Mouse (Mus musculus) heart, postnatal 0 days (tissue): ENCODE data around the gene Stk38l. TPM values are rescaled to one million over a fixed set of nuclear protein-coding genes. Genes with fewer than 3 reads are reported as not detected.

ENCODE experiments used
- ATAC-seq: fragments of 200-750 bp; cut with Nextera tagmentation; 2 replicates; pipeline ENCODE4 v1.8.0; 2017; ENCODE audit warnings: low read depth, moderate number of reproducible peaks, moderate library complexity; ENCODE audit not compliant: insufficient read depth
- DNase-seq: peaks from one replicate; pipeline ENCODE4 v3.0.0-alpha.2; 2016; ENCODE audit warnings: low spot score
- H3K27ac ChIP-seq: fragments of 300-500 bp; sonication (generic); 2 replicates; pipeline ENCODE4 v1.5.1; 2014; ENCODE audit warnings: low read depth, mild to moderate bottlenecking
- H3K27me3 ChIP-seq: fragments of 300-500 bp; sonication (generic); 2 replicates; pipeline ENCODE4 v1.6.1; 2014; ENCODE audit warnings: low read length, mixed read lengths; ENCODE audit not compliant: control insufficient read depth, insufficient read depth
- H3K36me3 ChIP-seq: fragments of 300-500 bp; sonication (generic); replicated peaks from 2 replicates; pipeline ENCODE4 v1.6.1; 2014; ENCODE audit warnings: low read length, mixed read lengths; ENCODE audit not compliant: control insufficient read depth, insufficient read depth
- H3K4me1 ChIP-seq: fragments of 300-500 bp; sonication (generic); 2 replicates; pipeline ENCODE4 v1.6.1; 2014; ENCODE audit warnings: antibody characterized with exemption; ENCODE audit not compliant: control insufficient read depth, insufficient read depth
- H3K4me2 ChIP-seq: fragments of 300-500 bp; sonication (generic); 2 replicates; pipeline ENCODE4 v1.6.1; 2014; ENCODE audit warnings: low read depth, mild to moderate bottlenecking, low read length, moderate library complexity
- H3K4me3 ChIP-seq: fragments of 300-500 bp; sonication (generic); 2 replicates; pipeline ENCODE4 v1.5.1; 2014; ENCODE audit warnings: low read depth, low read length
- H3K9ac ChIP-seq: fragments of 300-500 bp; sonication (generic); replicated peaks from 2 replicates; pipeline ENCODE4 v1.6.1; 2014; ENCODE audit warnings: low read depth, low read length, mixed read lengths
- H3K9me3 ChIP-seq: fragments of 300-500 bp; sonication (generic); replicated peaks from 2 replicates; pipeline ENCODE4 v1.6.1; 2016; ENCODE audit warnings: low read length; ENCODE audit not compliant: control insufficient read depth
- CTCF ChIP-seq: IDR thresholded peaks from 2 replicates; pipeline ENCODE4 v1.5.1; 2016; ENCODE audit warnings: antibody characterized with exemption, control low read depth, low read depth
- EP300 ChIP-seq: IDR thresholded peaks from 2 replicates; pipeline ENCODE4 v1.6.1; 2016; ENCODE audit warnings: antibody characterized with exemption, low read depth
- WGBS: fragments of 180-500 bp; shearing (Covaris S2); extraction: QIAGEN DNeasy Blood & Tissue Kit; methylation state at CpG from one replicate; pipeline ENCODE4 v1.1.7; 2014; 5-methylcytosine and 5-hydroxymethylcytosine counted together
- polyA plus RNA-seq: library from polyadenylated mRNA; unstranded; fragments of >200 nt; fragmentation: Nextera tagmentation; extraction: Ambion mirVana; gene quantifications from 2 replicates; pipeline ENCODE4 v1.2.1, GENCODE M21; 2015
- total RNA-seq: library from RNA; depleted of rRNA; stranded (reverse); fragments of >200 nt; gene quantifications from 2 replicates; pipeline ENCODE4 v1.2.3, GENCODE M21; 2014; ENCODE audit warnings: low replicate concordance

Gene Stk38l
- total and polyA plus RNA-seq, 2 experiments from 2014 or later, result 13.4 to 20.5 TPM

DNA sequence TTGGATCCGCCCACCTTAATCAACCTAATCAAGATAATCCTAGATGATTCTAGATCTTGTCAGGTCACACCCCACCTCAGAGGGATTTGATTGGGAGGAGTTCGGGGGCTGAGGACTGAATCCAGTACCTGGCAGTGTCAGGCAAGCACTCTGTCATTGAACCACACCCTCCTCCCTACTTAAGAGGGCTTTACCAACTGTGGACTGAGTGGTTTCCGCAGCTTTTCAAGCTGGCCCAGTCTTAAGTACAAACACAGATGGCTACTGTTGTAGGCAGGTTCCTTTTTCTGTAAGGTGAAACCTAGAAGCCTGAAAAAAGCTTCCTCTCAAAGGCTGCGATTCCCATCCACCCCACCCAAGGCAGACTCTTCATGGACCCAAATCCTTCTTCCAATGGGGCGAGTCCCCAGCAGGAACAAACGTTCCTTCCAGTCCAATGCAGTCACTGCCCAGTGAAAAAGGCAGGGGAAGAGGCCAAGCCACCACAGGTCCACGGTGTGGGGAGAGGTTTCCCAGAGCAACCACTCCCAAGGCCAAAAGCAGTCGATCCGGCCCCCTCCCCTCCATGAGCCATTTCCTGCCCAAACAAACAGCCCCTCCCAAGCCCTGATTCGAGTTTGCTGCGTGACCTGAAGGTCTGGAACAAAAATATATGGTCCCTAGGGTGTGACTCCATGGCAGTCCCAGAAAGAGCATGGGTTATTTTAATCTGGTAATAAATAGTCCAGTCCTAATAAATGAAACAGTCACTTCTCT is 22.5 kb upstream of the Stk38l start:
- H3K9ac ChIP-seq, result no peak overlapping the region
- H3K27ac ChIP-seq, result peak overlapping the region; percentile 43
- ATAC-seq, result peak; percentile 47
- 64% methylated on average over 11 of the region's 11 CpGs for WGBS
- no peaks in the 10 kb centered on the region for H3K9me3 ChIP-seq
- no peaks in the 10 kb centered on the region for H3K4me1 ChIP-seq
- no peak for TF ChIP-seq EP300
- TF ChIP-seq CTCF, result no peak
- no peaks in the 10 kb centered on the region for H3K27me3 ChIP-seq
- no peak overlapping the region for H3K4me2 ChIP-seq
- H3K36me3 ChIP-seq, result no peaks in the 10 kb centered on the region
- H3K4me3 ChIP-seq, result no peak overlapping the region
- no peak for DNase-seq

DNA sequence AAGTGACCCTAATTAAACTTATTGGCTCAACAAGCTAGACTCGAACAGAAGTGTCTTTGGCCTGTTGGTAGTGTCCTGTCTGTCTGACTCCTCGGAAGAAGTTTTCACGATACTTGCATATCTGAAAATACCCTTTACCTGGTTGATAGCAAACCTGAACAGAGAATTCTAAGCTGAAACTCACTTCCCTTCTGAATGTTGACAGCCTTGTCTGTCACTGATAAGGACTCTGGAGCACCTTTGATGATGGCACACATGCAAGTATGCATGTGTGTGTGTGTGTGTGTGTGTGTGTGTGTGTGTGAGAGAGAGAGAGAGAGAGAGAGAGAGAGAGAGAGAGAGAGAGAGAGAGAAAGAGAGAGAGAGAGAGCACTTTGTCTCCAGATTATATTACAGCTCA is 21.4 kb upstream of the Stk38l start:
- TF ChIP-seq EP300 (no peak), CTCF (no peak)
- Histone ChIP-seq H3K27me3 (no peaks in the 10 kb centered on the region), H3K36me3 (no peaks in the 10 kb centered on the region), H3K4me2 (no peak overlapping the region), H3K9me3 (no peaks in the 10 kb centered on the region), H3K4me1 (no peaks in the 10 kb centered on the region), H3K4me3 (no peak overlapping the region), H3K27ac (no peak overlapping the region), H3K9ac (no peak overlapping the region)
- ATAC-seq (no peak), DNase-seq (no peak)
- WGBS, result 54% methylated on average over 3 of the region's 3 CpGs

DNA sequence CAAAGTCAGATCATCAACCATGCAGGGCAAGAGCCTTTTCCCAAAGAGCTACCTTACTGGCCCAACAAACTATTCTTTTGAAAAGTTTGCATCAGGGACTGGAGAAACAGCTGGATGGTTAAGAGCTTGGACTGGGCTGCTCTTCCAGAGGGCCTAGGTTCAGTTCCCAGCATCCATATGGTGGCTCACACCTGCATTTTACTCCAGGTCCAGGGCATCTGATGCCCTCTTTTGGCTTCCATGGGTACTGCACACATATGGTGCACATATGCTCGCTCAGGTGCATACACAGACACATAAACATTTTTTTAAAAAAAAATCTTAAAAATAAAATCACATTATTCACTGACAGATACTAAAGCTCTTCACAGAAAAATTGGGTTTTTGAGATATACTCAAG is 19.2 kb upstream of the Stk38l start:
- 89% methylated on average over 1 of the region's 1 CpGs for WGBS

GRCm38 (mm10) chr6:146719606-146720005 is 5.2 kb upstream of the Stk38l start:
- Histone ChIP-seq H3K4me2 (no peak overlapping the region), H3K9me3 (no peaks in the 10 kb centered on the region), H3K4me1 (no peaks in the 10 kb centered on the region), H3K27ac (no peak overlapping the region), H3K36me3 (no peaks in the 10 kb centered on the region), H3K27me3 (no peaks in the 10 kb centered on the region), H3K4me3 (no peak overlapping the region), H3K9ac (no peak overlapping the region)
- no peak for TF ChIP-seq EP300
- TF ChIP-seq CTCF, result no peak
- DNase-seq, result no peak
- no peak for ATAC-seq
- 55% methylated on average over 1 of the region's 1 CpGs for WGBS

More for the DNA sequence above, 19.2 kb upstream of the Stk38l start:
- no peaks in the 10 kb centered on the region for H3K9me3 ChIP-seq
- H3K4me2 ChIP-seq, result no peak overlapping the region
- H3K9ac ChIP-seq, result no peak overlapping the region
- no peak overlapping the region for H3K27ac ChIP-seq
- no peak overlapping the region for H3K4me3 ChIP-seq
- DNase-seq (no peak), ATAC-seq (no peak)
- no peaks in the 10 kb centered on the region for H3K36me3 ChIP-seq
- no peaks in the 10 kb centered on the region for H3K4me1 ChIP-seq
- H3K27me3 ChIP-seq, result no peaks in the 10 kb centered on the region
- TF ChIP-seq CTCF (no peak), EP300 (no peak)

DNA sequence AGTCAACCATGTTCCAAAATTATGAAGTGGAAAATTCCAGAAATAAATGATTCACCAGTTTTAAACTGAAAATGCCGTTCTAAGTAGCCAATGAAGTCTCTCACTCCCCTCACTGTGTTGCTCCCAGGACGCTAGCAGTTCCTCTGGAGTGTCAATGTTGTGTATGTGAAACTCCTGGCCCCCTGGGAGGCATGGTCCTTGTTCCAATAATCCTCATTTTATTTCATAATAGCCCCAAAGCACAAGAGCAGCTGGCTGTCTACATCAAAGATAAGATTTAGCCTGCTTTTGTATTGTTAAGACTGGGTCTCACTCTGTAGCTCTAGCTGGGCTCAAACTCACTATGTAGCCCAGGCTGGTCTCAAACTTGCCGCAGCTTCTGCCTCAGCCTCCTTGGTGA is 990 bp upstream of the Stk38l start:
- 87% methylated on average over 3 of the region's 3 CpGs for WGBS
- no peak for ATAC-seq
- no peaks in the 10 kb centered on the region; the same call in 1 of the 2 replicates for H3K36me3 ChIP-seq

More for the DNA sequence above, 990 bp upstream of the Stk38l start:
- H3K4me2 ChIP-seq, result no peak overlapping the region
- DNase-seq, result no peak
- no peak overlapping the region for H3K4me3 ChIP-seq
- H3K9me3 ChIP-seq, result no peaks in the 10 kb centered on the region
- H3K4me1 ChIP-seq, result peaks cover 16% of the 10 kb centered on the region
- no peaks in the 10 kb centered on the region for H3K27me3 ChIP-seq
- no peak overlapping the region for H3K27ac ChIP-seq
- TF ChIP-seq EP300 (no peak), CTCF (no peak)
- H3K9ac ChIP-seq, result no peak overlapping the region
